Mouse (Mus musculus): Measurements from ENCODE around the gene Slc23a3.
A peak's percentile ranks its signal among the peaks of the same experiment; 100 is the strongest.

Slc23a3 gene

GRCm38 (mm10) chr1:75133421-75134207 lies at the start of gene Slc23a3:
Gene Slc23a3 (minus strand): TSS chr1:75133890.
- no peak for DNase-seq (ENCODE audit: low read depth, low spot score)

GRCm38 (mm10) chr1:75182160-75182559 lies 48.5 kb upstream of the Slc23a3 start:
- DNase-seq (ENCODE audit: low read depth, low spot score), result no peak

GRCm38 (mm10) chr1:75181377-75181870 lies 47.7 kb upstream of the Slc23a3 start:
- no peak for DNase-seq (ENCODE audit: low read depth, low spot score)

DNA sequence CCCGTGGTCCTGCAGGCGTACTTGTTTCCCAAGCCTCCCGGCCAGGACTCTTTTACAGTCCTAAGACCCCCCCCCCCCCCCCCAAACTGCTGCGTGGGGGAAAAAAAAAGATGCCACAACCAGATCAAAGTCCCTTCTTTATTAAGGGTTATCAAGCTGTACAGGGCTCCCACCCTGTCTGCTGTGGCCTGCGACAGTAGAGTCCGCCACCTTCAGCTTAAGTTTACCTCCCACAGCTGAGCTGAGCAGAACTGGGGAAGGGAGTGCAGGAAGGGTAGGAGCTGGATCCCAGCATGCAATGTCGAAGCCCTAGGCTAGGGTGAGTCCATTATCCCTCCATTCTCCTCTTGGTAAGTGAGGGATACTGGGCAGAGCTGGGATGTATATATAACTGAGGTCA lies 47.1 kb upstream of the Slc23a3 start:
- DNase-seq (ENCODE audit: low read depth, low spot score), result no peak

DNA sequence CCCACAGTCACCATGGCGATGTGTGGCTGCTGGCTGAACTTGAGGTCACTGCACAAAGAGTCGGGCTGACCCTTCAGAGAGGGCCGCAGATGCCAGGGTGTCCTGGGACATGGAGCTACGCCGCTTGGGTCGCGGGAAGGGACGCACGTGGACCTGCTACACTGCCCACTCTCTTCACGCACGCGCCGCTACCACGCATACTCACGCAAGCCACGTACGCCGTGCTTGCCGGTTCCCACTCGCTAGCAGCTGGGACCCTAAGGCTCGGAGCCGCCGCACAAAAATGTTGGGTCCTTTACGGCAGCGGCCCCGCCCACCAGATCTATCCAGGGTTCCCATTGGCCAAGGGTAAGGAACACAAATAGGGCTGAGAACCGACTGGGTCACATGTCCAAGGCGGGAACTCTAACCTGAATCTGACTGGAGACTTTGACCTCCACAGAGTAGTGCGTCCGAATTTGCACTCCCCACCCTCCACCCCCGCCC lies 46.5 kb upstream of the Slc23a3 start, which contains the start of gene Abcb6:
TSS of gene Abcb6 (minus strand) at position 288 of the 486 bp plus-strand sequence.
- DNase-seq (ENCODE audit: low read depth, low spot score), result peak; percentile 72

DNA sequence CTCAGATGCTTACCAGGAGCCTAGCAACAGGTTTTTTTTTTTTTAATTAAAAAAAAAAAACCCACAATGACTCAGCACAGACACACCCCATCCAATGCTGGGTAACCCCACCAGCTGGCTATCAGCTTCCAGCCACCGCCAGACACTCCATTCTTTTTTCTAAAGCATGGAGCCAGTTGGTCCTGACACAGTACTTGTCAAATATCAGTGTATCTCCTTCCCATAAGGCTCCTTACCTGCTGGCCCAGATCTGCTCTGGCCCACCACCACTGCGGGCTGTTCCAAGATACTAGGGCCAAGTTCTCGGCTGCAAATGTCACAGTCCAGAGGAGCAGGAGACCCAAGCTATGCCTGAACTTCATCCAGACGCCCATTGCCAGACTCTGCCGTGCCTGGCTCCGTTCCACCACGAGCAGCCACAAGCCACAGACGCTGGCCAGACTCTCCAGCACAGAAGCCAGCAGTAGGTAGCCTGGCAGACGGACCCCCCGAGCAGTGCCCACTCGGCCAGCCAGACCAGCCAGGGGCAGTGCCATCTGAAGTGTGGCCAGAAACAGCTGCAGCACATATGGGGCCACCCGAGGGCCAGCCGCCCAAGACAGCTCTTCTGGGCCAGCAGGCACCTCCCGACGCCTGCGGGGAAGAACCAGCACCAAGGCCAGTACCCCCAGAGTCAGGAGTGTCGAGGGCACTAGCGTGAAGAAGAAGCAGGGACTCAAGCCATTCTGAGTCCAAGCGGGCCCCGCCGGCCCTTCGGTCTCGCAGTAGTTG lies 45.8 kb upstream of the Slc23a3 start:
- DNase-seq (ENCODE audit: low read depth, low spot score), result no peak

DNA sequence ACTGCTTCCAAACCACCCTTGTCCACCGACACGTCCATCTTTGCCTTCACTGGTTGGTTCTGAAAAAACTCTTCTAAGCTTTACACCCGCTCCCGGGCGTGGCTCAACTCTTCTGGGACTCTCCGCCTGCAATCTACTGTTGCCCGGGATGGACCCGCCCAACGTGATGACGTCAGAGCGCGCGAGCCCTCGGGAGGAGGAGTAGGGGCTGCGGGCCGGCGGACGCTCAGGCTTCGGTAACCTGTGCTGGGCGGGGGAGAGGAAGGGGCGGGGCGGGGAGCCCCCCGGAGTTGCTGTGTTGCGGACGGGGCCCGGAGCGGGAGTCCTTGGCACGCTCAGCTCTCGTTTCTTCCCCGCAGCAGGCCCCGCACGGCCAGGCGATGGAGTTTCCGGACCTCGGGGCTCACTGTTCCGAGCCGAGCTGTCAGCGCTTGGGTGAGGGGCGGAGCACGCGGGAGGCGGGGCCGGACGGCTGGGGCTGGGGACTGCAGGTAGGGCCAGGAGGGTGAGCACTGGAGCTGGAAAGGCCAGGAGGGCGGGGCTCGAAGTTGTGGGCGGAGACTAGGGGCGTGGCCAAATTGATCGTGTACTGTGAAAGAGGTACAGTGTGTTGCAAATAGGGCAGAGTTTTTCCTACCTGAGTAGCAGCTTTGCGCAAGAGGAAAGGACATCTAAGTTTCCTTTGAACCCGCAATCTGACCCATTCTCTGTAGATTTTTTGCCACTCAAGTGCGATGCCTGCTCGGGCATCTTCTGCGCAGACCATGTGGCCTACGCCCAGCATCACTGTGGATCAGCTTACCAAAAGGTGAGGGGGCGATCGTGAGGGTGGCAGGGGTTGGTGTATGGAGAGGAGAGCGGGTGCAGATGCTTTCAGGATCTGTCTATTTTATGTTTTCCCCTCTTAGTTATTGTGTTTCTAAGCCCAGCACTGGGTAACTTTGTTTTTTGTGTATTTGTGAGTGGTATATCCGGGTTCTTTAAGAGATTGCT lies 35.1 kb upstream of the Slc23a3 start, which contains the start of gene Zfand2b:
TSS of gene Zfand2b (plus strand) at position 175 of the 993 bp plus-strand sequence.
- peak; percentile 90 for DNase-seq (ENCODE audit: low read depth, low spot score)

DNA sequence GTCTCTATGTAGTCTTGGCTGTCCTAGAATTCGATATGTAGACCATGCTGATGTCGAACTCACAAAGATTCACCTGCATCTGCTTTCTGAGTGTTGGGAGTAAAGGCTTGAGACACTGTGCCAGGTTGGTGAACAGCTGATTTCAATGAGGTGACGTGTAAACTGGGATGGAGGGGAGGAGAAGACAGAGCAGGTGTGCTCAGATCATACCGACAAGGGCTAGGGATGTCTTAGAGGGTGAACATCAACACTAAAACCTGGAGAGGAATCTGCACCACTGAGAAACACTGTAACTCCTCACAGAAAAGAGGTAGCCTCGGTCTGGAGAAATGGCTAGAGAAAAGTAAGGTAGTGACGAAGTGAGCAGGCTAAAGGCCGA lies 34.4 kb upstream of the Slc23a3 start:
- no peak for DNase-seq (ENCODE audit: low read depth, low spot score)

DNA sequence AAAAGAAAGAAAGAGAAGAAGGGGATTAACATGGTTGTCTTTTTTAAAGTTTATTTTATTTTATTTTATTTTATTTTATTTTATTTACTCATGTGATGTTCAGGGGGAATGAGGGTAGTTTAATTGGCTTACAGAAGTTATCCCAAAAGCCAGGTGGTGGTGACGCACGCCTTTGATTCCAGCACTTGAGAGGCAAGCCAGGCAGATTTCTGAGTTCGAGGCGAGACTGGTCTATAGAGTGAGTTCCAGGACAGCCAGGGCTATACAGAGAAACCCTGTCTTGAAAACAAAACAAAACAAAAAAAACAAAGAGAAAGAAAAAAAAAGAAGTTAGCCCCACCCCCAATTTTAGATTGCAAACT lies 26.5 kb upstream of the Slc23a3 start:
- DNase-seq (ENCODE audit: low read depth, low spot score), result no peak

- DNase-seq (ENCODE audit: low read depth, low spot score), result no peak
Observed at GRCm38 (mm10) chr1:75159540-75160255, 26.0 kb upstream of the Slc23a3 start.

GRCm38 (mm10) chr1:75158990-75159389 lies 25.3 kb upstream of the Slc23a3 start:
- DNase-seq (ENCODE audit: low read depth, low spot score), result no peak

- DNase-seq (ENCODE audit: low read depth, low spot score), result no peak
Observed at GRCm38 (mm10) chr1:75155837-75156236, 22.1 kb upstream of the Slc23a3 start.

GRCm38 (mm10) chr1:75148727-75149126 lies 15.0 kb upstream of the Slc23a3 start:
- no peak for DNase-seq (ENCODE audit: low read depth, low spot score)

GRCm38 (mm10) chr1:75147411-75148135 lies 13.9 kb upstream of the Slc23a3 start:
- DNase-seq (ENCODE audit: low read depth, low spot score), result no peak

GRCm38 (mm10) chr1:75145589-75145988 lies 11.9 kb upstream of the Slc23a3 start:
- DNase-seq (ENCODE audit: low read depth, low spot score), result no peak

DNA sequence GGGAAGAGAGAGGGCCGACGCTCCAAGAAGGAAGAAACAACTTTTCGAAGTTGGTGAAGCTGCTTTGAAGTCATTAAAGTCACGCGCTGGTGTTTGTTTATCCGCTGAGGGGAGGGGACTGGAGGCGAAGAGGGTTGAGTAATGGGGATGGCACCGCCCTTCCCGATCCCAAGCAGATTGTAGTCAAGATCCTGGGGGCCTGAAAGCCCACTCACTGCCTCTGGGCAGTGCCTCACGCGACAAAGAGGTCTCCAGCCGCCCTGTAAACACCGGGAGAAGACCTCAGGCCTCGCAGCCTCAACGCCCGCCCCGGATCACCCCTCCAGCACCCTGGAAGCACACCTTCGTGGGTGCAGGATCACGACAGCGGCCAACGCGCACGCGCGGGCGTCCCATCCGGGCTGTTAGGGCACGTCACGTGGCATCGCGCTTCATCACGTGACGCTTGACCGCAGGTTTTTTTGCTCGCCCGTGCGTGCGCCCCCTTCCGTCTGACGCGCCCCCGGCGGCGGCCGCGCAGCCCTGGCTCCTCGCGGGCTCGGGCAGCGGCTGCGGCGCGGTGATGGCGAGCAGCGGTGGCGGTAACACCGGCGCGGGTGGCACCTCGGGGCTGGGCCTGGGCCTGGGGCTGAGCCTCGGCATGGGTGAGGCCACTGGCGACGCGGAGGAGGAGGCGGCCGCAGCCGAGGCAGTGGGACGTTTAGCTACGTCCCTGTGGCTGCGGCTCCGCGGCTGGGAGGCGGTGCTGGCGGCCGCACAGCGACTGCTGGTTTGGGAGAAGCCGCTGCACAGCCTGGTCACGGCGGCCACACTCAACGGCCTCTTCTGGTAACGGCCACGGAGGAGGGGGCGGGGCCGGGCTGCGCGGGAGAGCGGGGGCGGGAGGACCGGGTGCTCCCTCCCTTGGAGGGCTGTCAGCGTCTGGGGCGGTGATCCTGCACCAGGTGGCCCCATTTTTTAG lies 8.9 kb upstream of the Slc23a3 start, which contains the start of the genes Cnppd1 and Retreg2:
TSS of gene Cnppd1 (minus strand) at position 411 of the 961 bp plus-strand sequence.
TSS of gene Retreg2 (plus strand) at position 478 of the 961 bp plus-strand sequence.
- peak; percentile 83 for DNase-seq (ENCODE audit: low read depth, low spot score)

DNA sequence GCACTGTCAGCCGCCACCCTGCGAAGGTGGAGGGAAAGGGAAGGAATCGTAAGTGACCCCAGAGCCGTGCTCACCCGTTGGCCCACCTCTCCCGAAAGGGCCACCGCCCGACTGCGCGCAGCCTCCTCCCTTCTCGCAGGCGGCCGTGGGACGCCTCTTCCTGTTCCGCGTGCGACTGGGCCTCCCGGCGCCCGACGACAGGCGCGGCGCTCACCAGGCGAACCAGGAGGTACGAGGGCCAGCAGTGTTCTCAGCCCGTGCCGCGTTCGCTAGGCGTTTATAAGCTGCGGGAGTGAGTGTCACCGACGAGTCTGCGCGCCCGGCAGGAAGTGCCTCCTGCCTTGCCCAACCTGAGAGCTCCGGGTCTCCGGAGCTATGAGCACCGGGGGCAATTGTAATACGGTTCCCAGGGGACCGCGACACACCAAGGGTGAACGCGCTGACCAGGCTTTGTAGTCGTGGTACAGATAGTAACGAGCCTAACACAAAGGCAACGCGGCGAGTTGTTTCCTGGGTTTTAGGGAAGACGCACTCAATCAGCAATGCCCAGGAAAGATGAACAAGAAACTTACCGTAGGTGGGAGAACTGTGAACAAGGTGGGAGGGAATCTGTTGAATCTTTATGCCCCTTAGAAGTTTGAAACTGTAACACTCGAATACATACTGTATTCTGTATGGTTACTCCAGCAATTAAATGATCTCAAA lies 7.9 kb upstream of the Slc23a3 start:
- no peak for DNase-seq (ENCODE audit: low read depth, low spot score)
